Mouse (Mus musculus) forebrain, embryonic 14.5 days (tissue): ENCODE data around the gene Cript. TPM values are rescaled to one million over a fixed set of nuclear protein-coding genes. Genes with fewer than 3 reads are reported as not detected.
A peak's percentile ranks its signal among the peaks of the same experiment; 100 is the strongest.

ENCODE experiments used
- ATAC-seq: fragments of 200-750 bp; cut with Nextera tagmentation; 2 replicates; pipeline ENCODE4 v1.8.0; 2017; ENCODE audit warnings: mild to moderate bottlenecking, moderate library complexity
- DNase-seq: peaks from one replicate; pipeline ENCODE4 v3.0.0-alpha.2; 2015; ENCODE audit warnings: low spot score
- H3K27ac ChIP-seq: fragments of 300-500 bp; sonication (generic); 2 replicates; pipeline ENCODE4 v1.5.1; 2014; ENCODE audit warnings: low read depth, mild to moderate bottlenecking, control low read depth, low read length, moderate library complexity
- H3K27me3 ChIP-seq: fragments of 300-500 bp; sonication (generic); replicated peaks from 2 replicates; pipeline ENCODE4 v1.6.1; 2014; ENCODE audit warnings: low read length, control low read depth, mixed read lengths; ENCODE audit not compliant: control insufficient read depth, insufficient read depth
- H3K36me3 ChIP-seq: fragments of 300-500 bp; sonication (generic); 2 replicates; pipeline ENCODE4 v1.6.1; 2014; ENCODE audit warnings: low read length, control low read depth; ENCODE audit not compliant: control insufficient read depth, insufficient read depth
- H3K4me1 ChIP-seq: fragments of 300-500 bp; sonication (generic); 2 replicates; pipeline ENCODE4 v1.6.1; 2014; ENCODE audit warnings: antibody characterized with exemption, low read length, control low read depth; ENCODE audit not compliant: control insufficient read depth, insufficient read depth
- H3K4me2 ChIP-seq: fragments of 300-500 bp; sonication (generic); 2 replicates; pipeline ENCODE4 v1.6.1; 2014; ENCODE audit warnings: mild to moderate bottlenecking, control low read depth, low read length
- H3K4me3 ChIP-seq: fragments of 300-500 bp; sonication (generic); 2 replicates; pipeline ENCODE4 v1.5.1; 2014; ENCODE audit warnings: low read depth, low read length, control low read depth
- H3K9ac ChIP-seq: fragments of 300-500 bp; sonication (generic); 2 replicates; pipeline ENCODE4 v1.6.1; 2014; ENCODE audit warnings: mild to moderate bottlenecking, low read length, control low read depth, moderate library complexity
- H3K9me3 ChIP-seq: fragments of 300-500 bp; sonication (generic); replicated peaks from 2 replicates; pipeline ENCODE4 v1.6.1; 2016; ENCODE audit warnings: low read length, control low read depth, mixed read lengths; ENCODE audit not compliant: control insufficient read depth
- WGBS: fragments of 180-500 bp; shearing (Covaris S2); extraction: QIAGEN DNeasy Blood & Tissue Kit; methylation state at CpG from one replicate; pipeline ENCODE4 v1.1.7; 2014; 5-methylcytosine and 5-hydroxymethylcytosine counted together
- polyA plus RNA-seq: library from polyadenylated mRNA; unstranded; fragments of >200 nt; fragmentation: Nextera tagmentation; extraction: Ambion mirVana; gene quantifications from 2 replicates; pipeline ENCODE4 v1.2.1, GENCODE M21; 2014

Cript gene
- polyA plus RNA-seq, 1 experiment from 2014 or later, result 265 TPM

GRCm38 (mm10) chr17:87038496-87038895 lies 13.1 kb downstream of the Cript start:
- 91% methylated on average over 5 of the region's 5 CpGs for WGBS
- no peak for ATAC-seq
- Histone ChIP-seq H3K9ac (no peak overlapping the region), H3K27me3 (no peaks in the 10 kb centered on the region), H3K9me3 (no peaks in the 10 kb centered on the region), H3K36me3 (peaks cover 33% of the 10 kb centered on the region), H3K27ac (no peak overlapping the region), H3K4me2 (no peak overlapping the region), H3K4me3 (no peak overlapping the region), H3K4me1 (no peaks in the 10 kb centered on the region)
- DNase-seq, result no peak

GRCm38 (mm10) chr17:87041739-87042138 lies 16.4 kb downstream of the Cript start:
- WGBS, result 70% methylated on average over 19 of the region's 19 CpGs

GRCm38 (mm10) chr17:87044364-87044763 lies 19.0 kb downstream of the Cript start:
- peak; percentile 97 for DNase-seq
- Histone ChIP-seq H3K4me2 (no peak overlapping the region), H3K4me3 (no peak overlapping the region), H3K4me1 (no peaks in the 10 kb centered on the region), H3K36me3 (no peaks in the 10 kb centered on the region), H3K27me3 (no peaks in the 10 kb centered on the region), H3K27ac (no peak overlapping the region), H3K9ac (no peak overlapping the region), H3K9me3 (no peaks in the 10 kb centered on the region)
- WGBS, result 2% methylated on average over 15 of the region's 15 CpGs
- ATAC-seq, result peak; percentile 81

More at GRCm38 (mm10) chr17:87041739-87042138, 16.4 kb downstream of the Cript start:
- Histone ChIP-seq H3K27ac (no peak overlapping the region), H3K9me3 (no peaks in the 10 kb centered on the region), H3K27me3 (no peaks in the 10 kb centered on the region), H3K4me2 (no peak overlapping the region), H3K36me3 (peaks cover 17% of the 10 kb centered on the region), H3K4me3 (no peak overlapping the region), H3K9ac (no peak overlapping the region), H3K4me1 (no peaks in the 10 kb centered on the region)
- peak; percentile 42 for DNase-seq
- ATAC-seq, result 0 out of 2 replicates have a peak, but pooled peaks have one; percentile 19

GRCm38 (mm10) chr17:87044796-87045195 lies 19.4 kb downstream of the Cript start:
- ATAC-seq (no peak), DNase-seq (no peak)
- Histone ChIP-seq H3K4me2 (no peak overlapping the region), H3K9ac (no peak overlapping the region), H3K27ac (no peak overlapping the region), H3K36me3 (no peaks in the 10 kb centered on the region), H3K27me3 (no peaks in the 10 kb centered on the region), H3K4me3 (no peak overlapping the region), H3K9me3 (no peaks in the 10 kb centered on the region), H3K4me1 (no peaks in the 10 kb centered on the region)
- 82% methylated on average over 8 of the region's 8 CpGs for WGBS

- 58% methylated on average over 5 of the region's 5 CpGs for WGBS
- DNase-seq, result no peak
These were observed 24.3 kb downstream of the Cript start for GRCm38 (mm10) chr17:87049696-87050095.

GRCm38 (mm10) chr17:87050469-87051175 lies 25.3 kb downstream of the Cript start:
- no peaks in the 10 kb centered on the region for H3K9me3 ChIP-seq
- 42% methylated on average over 9 of the region's 9 CpGs for WGBS
- no peak overlapping the region for H3K4me2 ChIP-seq
- no peaks in the 10 kb centered on the region for H3K27me3 ChIP-seq
- peak; percentile 72 for ATAC-seq
- no peak overlapping the region for H3K4me3 ChIP-seq
- no peaks in the 10 kb centered on the region for H3K4me1 ChIP-seq
- no peaks in the 10 kb centered on the region for H3K36me3 ChIP-seq
- H3K9ac ChIP-seq, result no peak overlapping the region
- peak; percentile 67 for DNase-seq
- H3K27ac ChIP-seq, result no peak overlapping the region

More at GRCm38 (mm10) chr17:87049696-87050095, 24.3 kb downstream of the Cript start:
- no peak overlapping the region for H3K4me2 ChIP-seq
- no peaks in the 10 kb centered on the region for H3K36me3 ChIP-seq
- no peak overlapping the region for H3K4me3 ChIP-seq
- H3K4me1 ChIP-seq, result no peaks in the 10 kb centered on the region
- no peaks in the 10 kb centered on the region for H3K9me3 ChIP-seq
- H3K27ac ChIP-seq, result no peak overlapping the region
- H3K9ac ChIP-seq, result no peak overlapping the region
- no peak for ATAC-seq
- no peaks in the 10 kb centered on the region for H3K27me3 ChIP-seq

- ATAC-seq, result no peak
- DNase-seq, result no peak
These were observed 26.3 kb downstream of the Cript start for GRCm38 (mm10) chr17:87051652-87052051.

GRCm38 (mm10) chr17:87052432-87052831 lies 27.1 kb downstream of the Cript start:
- Histone ChIP-seq H3K9me3 (no peaks in the 10 kb centered on the region), H3K9ac (no peak overlapping the region), H3K4me2 (no peak overlapping the region), H3K36me3 (no peaks in the 10 kb centered on the region), H3K27ac (no peak overlapping the region), H3K4me1 (no peaks in the 10 kb centered on the region), H3K4me3 (no peak overlapping the region), H3K27me3 (no peaks in the 10 kb centered on the region)
- DNase-seq (no peak), ATAC-seq (no peak)
- 86% methylated on average over 1 of the region's 1 CpGs for WGBS

More at GRCm38 (mm10) chr17:87051652-87052051, 26.3 kb downstream of the Cript start:
- H3K4me2 ChIP-seq, result no peak overlapping the region
- H3K4me3 ChIP-seq, result no peak overlapping the region
- no peak overlapping the region for H3K9ac ChIP-seq
- no peaks in the 10 kb centered on the region for H3K9me3 ChIP-seq
- no peaks in the 10 kb centered on the region for H3K4me1 ChIP-seq
- H3K27me3 ChIP-seq, result no peaks in the 10 kb centered on the region
- no peak overlapping the region for H3K27ac ChIP-seq
- H3K36me3 ChIP-seq, result no peaks in the 10 kb centered on the region
- 86% methylated on average over 1 of the region's 1 CpGs for WGBS

GRCm38 (mm10) chr17:87053921-87054320 lies 28.6 kb downstream of the Cript start:
- WGBS, result 73% methylated on average over 5 of the region's 5 CpGs
- H3K9ac ChIP-seq, result no peak overlapping the region
- no peak overlapping the region for H3K4me2 ChIP-seq
- no peaks in the 10 kb centered on the region for H3K9me3 ChIP-seq
- H3K4me1 ChIP-seq, result no peaks in the 10 kb centered on the region
- H3K4me3 ChIP-seq, result no peak overlapping the region
- H3K36me3 ChIP-seq, result no peaks in the 10 kb centered on the region
- DNase-seq (no peak), ATAC-seq (no peak)
- no peak overlapping the region for H3K27ac ChIP-seq
- H3K27me3 ChIP-seq, result no peaks in the 10 kb centered on the region
